Mouse (Mus musculus) small intestine, adult 2 months (tissue): ENCODE data around the gene Cbx4. TPM values are rescaled to one million over a fixed set of nuclear protein-coding genes. Genes with fewer than 3 reads are reported as not detected.

Experiments
- H3K27ac ChIP-seq: fragments of 200-500 bp; 2 replicates; pipeline ENCODE4 v1.5.1; 2012; ENCODE audit warnings: low read depth, low read length, control low read depth, inconsistent platforms; ENCODE audit not compliant: insufficient read depth
- H3K27me3 ChIP-seq: fragments of 200-500 bp; 2 replicates; pipeline ENCODE4 v1.6.1; 2012; ENCODE audit warnings: mild to moderate bottlenecking, moderate library complexity, low read length, inconsistent platforms; ENCODE audit not compliant: control insufficient read depth, insufficient read depth
- H3K36me3 ChIP-seq: fragments of 200-500 bp; 2 replicates; pipeline ENCODE4 v1.6.1; 2012; ENCODE audit warnings: mild to moderate bottlenecking, low read length, control low read depth, inconsistent platforms; ENCODE audit not compliant: control insufficient read depth, insufficient read depth
- H3K4me1 ChIP-seq: fragments of 200-500 bp; 2 replicates; pipeline ENCODE4 v1.6.1; 2012; ENCODE audit warnings: low read length, inconsistent platforms, mixed read lengths; ENCODE audit not compliant: control insufficient read depth, insufficient read depth, insufficient read length
- H3K4me3 ChIP-seq: fragments of 200-500 bp; 2 replicates; pipeline ENCODE4 v1.5.1; 2012; ENCODE audit warnings: low read depth, mild to moderate bottlenecking, control low read depth, inconsistent platforms, low read length, moderate library complexity
- CTCF ChIP-seq: fragments of 200-500 bp; IDR thresholded peaks from 2 replicates; pipeline ENCODE4 v1.5.1; 2012; ENCODE audit warnings: low read depth, mild to moderate bottlenecking, control low read depth, inconsistent platforms, low read length, moderate library complexity, mixed read lengths; ENCODE audit not compliant: insufficient replicate concordance, insufficient read length; ENCODE audit errors: extremely low read depth
- POLR2A ChIP-seq: fragments of 200-500 bp; IDR thresholded peaks from 2 replicates; pipeline ENCODE4 v1.6.1; 2012; ENCODE audit warnings: low read depth, mild to moderate bottlenecking, control low read depth, inconsistent platforms, low read length, moderate library complexity
- WGBS: fragments of 180-500 bp; shearing (Covaris S2); methylation state at CpG from one replicate; pipeline ENCODE4 v1.1.7; 2018; 5-methylcytosine and 5-hydroxymethylcytosine counted together
- polyA plus RNA-seq: library from polyadenylated mRNA; depleted of rRNA; stranded (reverse); fragments of >200 nt; gene quantifications from 2 replicates; pipeline ENCODE4 v1.2.3, GENCODE M21; 2012

The Cbx4 gene
- polyA plus RNA-seq, 1 experiment: 7.6 TPM

DNA sequence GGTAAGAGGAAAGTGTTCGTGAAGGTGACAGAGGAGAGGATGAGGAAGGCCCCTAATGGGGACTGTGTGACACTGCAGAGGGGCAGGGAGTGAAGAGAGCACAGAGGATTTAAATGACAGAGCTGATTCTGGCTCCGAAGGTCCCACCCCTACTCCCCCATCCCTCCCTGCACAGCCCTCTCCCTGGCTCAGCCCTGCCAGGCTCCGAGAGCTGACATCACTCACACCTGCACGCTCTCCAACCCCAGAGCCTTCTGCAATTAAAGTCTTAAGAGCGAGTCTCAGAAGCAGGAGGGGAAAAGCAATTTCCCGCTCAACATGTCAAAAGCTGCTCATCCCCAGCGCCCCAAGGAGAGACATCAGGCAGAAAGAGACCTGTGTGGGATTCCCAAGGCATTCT is 32.9 kb upstream of the Cbx4 start:
- no peaks in the 10 kb centered on the region for H3K36me3 ChIP-seq
- no peak for TF ChIP-seq POLR2A
- TF ChIP-seq CTCF: no peak
- 83% methylated on average over 7 of the region's 7 CpGs for WGBS
- H3K27me3 ChIP-seq: no peaks in the 10 kb centered on the region
- H3K4me1 ChIP-seq: peaks cover 2% of the 10 kb centered on the region; the same call in 1 of the 2 replicates
- H3K4me3 ChIP-seq: no peak overlapping the region
- no peak overlapping the region for H3K27ac ChIP-seq

- no peak overlapping the region for H3K27ac ChIP-seq
- peaks cover 2% of the 10 kb centered on the region; the same call in 1 of the 2 replicates for H3K4me1 ChIP-seq
- WGBS: 72% methylated on average over 7 of the region's 7 CpGs
- TF ChIP-seq CTCF (no peak), POLR2A (no peak)
- no peaks in the 10 kb centered on the region for H3K36me3 ChIP-seq
- no peak overlapping the region for H3K4me3 ChIP-seq
- no peaks in the 10 kb centered on the region for H3K27me3 ChIP-seq
Observed at GRCm38 (mm10) chr11:119117945-119118344, 31.9 kb upstream of the Cbx4 start.

DNA sequence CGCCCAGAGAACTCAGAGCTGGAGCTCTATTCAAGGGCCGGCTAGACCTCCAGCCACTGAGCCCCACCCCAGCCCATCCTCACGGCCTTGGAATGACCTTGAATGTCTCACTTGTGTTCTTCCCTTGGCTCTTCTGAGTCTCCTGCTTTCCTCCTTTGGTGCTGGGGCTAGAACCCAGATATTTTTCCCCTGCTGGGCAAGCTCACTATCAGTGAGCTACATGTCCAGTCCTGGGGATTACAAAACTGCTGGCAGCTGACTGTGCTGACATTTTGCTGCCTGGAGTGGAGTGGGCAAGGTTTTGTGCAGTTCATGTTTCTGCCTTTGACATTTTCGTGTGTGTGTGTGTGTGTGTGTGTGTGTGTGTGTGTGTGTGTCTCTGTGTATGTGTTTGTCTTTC is 31.0 kb upstream of the Cbx4 start:
- WGBS: 76% methylated on average over 4 of the region's 4 CpGs
- H3K27me3 ChIP-seq: no peaks in the 10 kb centered on the region
- no peak overlapping the region for H3K4me3 ChIP-seq
- H3K36me3 ChIP-seq: no peaks in the 10 kb centered on the region
- TF ChIP-seq CTCF: no peak
- TF ChIP-seq POLR2A: no peak
- H3K4me1 ChIP-seq: peaks cover 2% of the 10 kb centered on the region
- no peak overlapping the region for H3K27ac ChIP-seq

GRCm38 (mm10) chr11:119112721-119113120 is 26.7 kb upstream of the Cbx4 start:
- Histone ChIP-seq H3K27ac (no peak overlapping the region), H3K27me3 (no peaks in the 10 kb centered on the region), H3K36me3 (no peaks in the 10 kb centered on the region), H3K4me3 (no peak overlapping the region), H3K4me1 (peaks cover 2% of the 10 kb centered on the region)
- TF ChIP-seq CTCF: no peak
- TF ChIP-seq POLR2A: no peak

- H3K4me3 ChIP-seq: no peak overlapping the region
- TF ChIP-seq CTCF: no peak
- TF ChIP-seq POLR2A: no peak
- H3K36me3 ChIP-seq: no peaks in the 10 kb centered on the region
- peaks cover 3% of the 10 kb centered on the region for H3K4me1 ChIP-seq
- no peak overlapping the region for H3K27ac ChIP-seq
- H3K27me3 ChIP-seq: no peaks in the 10 kb centered on the region
- 22% methylated on average over 7 of the region's 7 CpGs for WGBS
Observed at GRCm38 (mm10) chr11:119111345-119111744, 25.3 kb upstream of the Cbx4 start.

GRCm38 (mm10) chr11:119109415-119110071 is 23.5 kb upstream of the Cbx4 start:
- Histone ChIP-seq H3K4me3 (no peak overlapping the region), H3K36me3 (no peaks in the 10 kb centered on the region), H3K4me1 (peaks cover 12% of the 10 kb centered on the region), H3K27ac (no peak overlapping the region), H3K27me3 (no peaks in the 10 kb centered on the region)
- 52% methylated on average over 9 of the region's 9 CpGs for WGBS
- no peak for TF ChIP-seq POLR2A
- TF ChIP-seq CTCF: no peak

- Histone ChIP-seq H3K4me1 (peaks cover 14% of the 10 kb centered on the region), H3K4me3 (no peak overlapping the region), H3K36me3 (no peaks in the 10 kb centered on the region), H3K27me3 (no peaks in the 10 kb centered on the region), H3K27ac (no peak overlapping the region)
- TF ChIP-seq CTCF (no peak), POLR2A (no peak)
- WGBS: 79% methylated on average over 10 of the region's 10 CpGs
Observed at GRCm38 (mm10) chr11:119108573-119109263, 22.7 kb upstream of the Cbx4 start.
